Mouse (Mus musculus) intestine, postnatal 0 days (tissue): ENCODE data around the gene Srebf2. TPM values are rescaled to one million over a fixed set of nuclear protein-coding genes. Genes with fewer than 3 reads are reported as not detected.

Experiments
- ATAC-seq: fragments of 200-750 bp; cut with Nextera tagmentation; 2 replicates; pipeline ENCODE4 v1.8.0; 2017; ENCODE audit warnings: mild to moderate bottlenecking, moderate TSS enrichment, moderate library complexity
- H3K27ac ChIP-seq: fragments of 300-500 bp; sonication (generic); 2 replicates; pipeline ENCODE4 v1.5.1; 2014; ENCODE audit warnings: mild to moderate bottlenecking, low read depth, low read length, moderate library complexity
- H3K27me3 ChIP-seq: fragments of 300-500 bp; sonication (generic); replicated peaks from 2 replicates; pipeline ENCODE4 v1.6.1; 2014; ENCODE audit warnings: low read length, mixed read lengths; ENCODE audit not compliant: control insufficient read depth, insufficient read depth
- H3K36me3 ChIP-seq: fragments of 300-500 bp; sonication (generic); 2 replicates; pipeline ENCODE4 v1.6.1; 2014; ENCODE audit warnings: mild to moderate bottlenecking, moderate library complexity; ENCODE audit not compliant: control insufficient read depth, insufficient read depth
- H3K4me1 ChIP-seq: fragments of 300-500 bp; sonication (generic); replicated peaks from 2 replicates; pipeline ENCODE4 v1.6.1; 2014; ENCODE audit warnings: antibody characterized with exemption, low read length, mixed read lengths; ENCODE audit not compliant: control insufficient read depth, insufficient read depth
- H3K4me2 ChIP-seq: fragments of 300-500 bp; sonication (generic); replicated peaks from 2 replicates; pipeline ENCODE4 v1.6.1; 2014; ENCODE audit warnings: low read depth, mild to moderate bottlenecking, moderate library complexity
- H3K4me3 ChIP-seq: fragments of 300-500 bp; sonication (generic); 2 replicates; pipeline ENCODE4 v1.5.1; 2014; ENCODE audit warnings: low read depth, low read length
- H3K9ac ChIP-seq: fragments of 300-500 bp; sonication (generic); 2 replicates; pipeline ENCODE4 v1.6.1; 2014; ENCODE audit warnings: mild to moderate bottlenecking, low read depth, low read length
- H3K9me3 ChIP-seq: fragments of 300-500 bp; sonication (generic); 2 replicates; pipeline ENCODE4 v1.6.1; 2016; ENCODE audit warnings: mixed run types; ENCODE audit not compliant: control insufficient read depth
- CTCF ChIP-seq: sonication (generic); IDR thresholded peaks from 2 replicates; pipeline ENCODE4 v1.5.1; 2016; ENCODE audit warnings: low read depth, mild to moderate bottlenecking, control low read depth, antibody characterized with exemption, moderate library complexity
- WGBS: fragments of 180-500 bp; shearing (Covaris S2); extraction: QIAGEN DNeasy Blood & Tissue Kit; methylation state at CpG from one replicate; pipeline ENCODE4 v1.1.7; 2014; 5-methylcytosine and 5-hydroxymethylcytosine counted together
- polyA plus RNA-seq: library from polyadenylated mRNA; unstranded; fragments of >200 nt; fragmentation: Nextera tagmentation; extraction: Ambion mirVana; gene quantifications from 2 replicates; pipeline ENCODE4 v1.2.1, GENCODE M21; 2015

Gene Srebf2
- polyA plus RNA-seq, 1 experiment from 2014 or later, result 68.7 TPM

GRCm38 (mm10) chr15:82187401-82187800 lies 40.4 kb downstream of the Srebf2 start:
- no peak for TF ChIP-seq CTCF
- WGBS, result 86% methylated on average over 4 of the region's 4 CpGs

GRCm38 (mm10) chr15:82187924-82188323 lies 40.9 kb downstream of the Srebf2 start:
- Histone ChIP-seq H3K27me3 (no peaks in the 10 kb centered on the region), H3K9ac (no peak overlapping the region), H3K4me1 (no peaks in the 10 kb centered on the region), H3K36me3 (peaks cover 84% of the 10 kb centered on the region), H3K9me3 (no peaks in the 10 kb centered on the region), H3K4me2 (no peak overlapping the region), H3K27ac (no peak overlapping the region), H3K4me3 (no peak overlapping the region)
- 100% methylated on average over 1 of the region's 1 CpGs for WGBS
- ATAC-seq, result no peak
- no peak for TF ChIP-seq CTCF

More at GRCm38 (mm10) chr15:82187401-82187800, 40.4 kb downstream of the Srebf2 start:
- Histone ChIP-seq H3K27ac (no peak overlapping the region), H3K4me1 (no peaks in the 10 kb centered on the region), H3K36me3 (peaks cover 84% of the 10 kb centered on the region), H3K9ac (no peak overlapping the region), H3K4me2 (no peak overlapping the region), H3K9me3 (0 out of 2 replicates have a peak, but pooled peaks cover 1% of the 10 kb centered on the region), H3K27me3 (no peaks in the 10 kb centered on the region), H3K4me3 (no peak overlapping the region)
- no peak for ATAC-seq

- Histone ChIP-seq H3K4me3 (no peak overlapping the region), H3K27me3 (no peaks in the 10 kb centered on the region), H3K9me3 (no peaks in the 10 kb centered on the region), H3K4me2 (no peak overlapping the region), H3K36me3 (peaks cover 84% of the 10 kb centered on the region), H3K4me1 (no peaks in the 10 kb centered on the region), H3K27ac (no peak overlapping the region), H3K9ac (no peak overlapping the region)
- 96% methylated on average over 10 of the region's 10 CpGs for WGBS
- TF ChIP-seq CTCF, result peak; percentile 69
- ATAC-seq, result no peak
These were observed 41.7 kb downstream of the Srebf2 start for GRCm38 (mm10) chr15:82188481-82189240.

- H3K36me3 ChIP-seq, result peaks cover 85% of the 10 kb centered on the region
- no peak for ATAC-seq
These were observed 45.6 kb downstream of the Srebf2 start for GRCm38 (mm10) chr15:82192617-82193016.

GRCm38 (mm10) chr15:82196300-82196699 lies 49.3 kb downstream of the Srebf2 start:
- Histone ChIP-seq H3K36me3 (peaks cover 96% of the 10 kb centered on the region), H3K9ac (no peak overlapping the region), H3K4me1 (no peaks in the 10 kb centered on the region), H3K27ac (no peak overlapping the region), H3K9me3 (no peaks in the 10 kb centered on the region), H3K4me3 (no peak overlapping the region), H3K27me3 (no peaks in the 10 kb centered on the region), H3K4me2 (no peak overlapping the region)
- no peak for ATAC-seq
- TF ChIP-seq CTCF, result no peak
- WGBS, result 85% methylated on average over 12 of the region's 12 CpGs

More at GRCm38 (mm10) chr15:82192617-82193016, 45.6 kb downstream of the Srebf2 start:
- Histone ChIP-seq H3K9me3 (no peaks in the 10 kb centered on the region), H3K4me2 (no peak overlapping the region), H3K27ac (no peak overlapping the region), H3K4me1 (no peaks in the 10 kb centered on the region), H3K9ac (no peak overlapping the region), H3K27me3 (no peaks in the 10 kb centered on the region), H3K4me3 (no peak overlapping the region)
- TF ChIP-seq CTCF, result no peak
- WGBS, result 90% methylated on average over 8 of the region's 8 CpGs

- no peak overlapping the region for H3K4me3 ChIP-seq
- no peaks in the 10 kb centered on the region for H3K9me3 ChIP-seq
- H3K9ac ChIP-seq, result no peak overlapping the region
- no peaks in the 10 kb centered on the region for H3K27me3 ChIP-seq
- H3K27ac ChIP-seq, result no peak overlapping the region
- no peak for TF ChIP-seq CTCF
- H3K4me2 ChIP-seq, result no peak overlapping the region
- 90% methylated on average over 10 of the region's 10 CpGs for WGBS
- peaks cover 96% of the 10 kb centered on the region for H3K36me3 ChIP-seq
- ATAC-seq, result no peak
- H3K4me1 ChIP-seq, result no peaks in the 10 kb centered on the region
These were observed 50.3 kb downstream of the Srebf2 start for GRCm38 (mm10) chr15:82197246-82197750.
